Comparison of ENCODE assay signal across 8 mouse cellular contexts in genomic region chr5:73133833-73134185, GRCm38 (mm10).
DNase-seq lines count a peak whose midpoint lies in the region; ATAC-seq and TF ChIP-seq lines count a peak whose summit lies in the region.

No protein-coding gene starts in this region.

- H3K4me1 ChIP-seq in embryonic facial prominence, embryonic 11.5 days (ENCODE audit: control insufficient read depth, insufficient read depth, low read length): no peaks in the 10 kb centered on the region
- H3K4me1 ChIP-seq in embryonic facial prominence, embryonic 10.5 days: no peaks in the 10 kb centered on the region
- H3K4me1 ChIP-seq in cortical plate, adult 2 months (ENCODE audit: control insufficient read depth, insufficient read depth, low read length): no peaks in the 10 kb centered on the region

- no peak overlapping the region for H3K9ac ChIP-seq in embryonic facial prominence, embryonic 11.5 days (replicated peaks; ENCODE audit: low read length)

- H3K4me2 ChIP-seq in embryonic facial prominence, embryonic 11.5 days (ENCODE audit: low read depth, low read length): no peak overlapping the region

- no peak for TF ChIP-seq POLR2A in cortical plate, adult 2 months (IDR thresholded peaks at IDR 0.05; ENCODE audit: extremely low read depth, insufficient read depth, low read length)

- ATAC-seq in embryonic facial prominence, embryonic 11.5 days (replicated peaks; ENCODE audit: insufficient number of reproducible peaks, low FRiP score, low TSS enrichment, low read depth): no peak
- peak; percentile 54 for ATAC-seq in Patski
- ATAC-seq in hematopoietic stem cell, adult 5-6 weeks (replicated peaks in 1 of 2; ENCODE audit: insufficient read depth in 1 of 2, low FRiP score in 2 of 2, low TSS enrichment in 1 of 2, low read depth in 1 of 2, poor library complexity in 2 of 2, severe bottlenecking in 2 of 2): peak; percentile 64 to 73

- CTCF ChIA-PET in Patski (lab: Charles Lee): interaction anchor here (0.8 to 2.9 kb wide), 20 partner anchors 8 to 249 kb away, joined by 3 to 18 read pairs (median 4); no protein-coding TSS in a partner anchor

- DNase-seq in embryonic facial prominence, embryonic 11.5 days (ENCODE audit: low spot score): peak; percentile 57
- no peak for DNase-seq in embryonic facial prominence, embryonic 10.5 days (ENCODE audit: low spot score)
- no peak for DNase-seq in Patski (ENCODE audit: low read depth, low spot score)
- peak; percentile 21 to 77 for DNase-seq in layer of hippocampus, adult 18-20 months (ENCODE audit: low spot score in 2 of 2)
- peak; percentile 80 for DNase-seq in lung, postnatal 36 days
- peak; percentile 71 for DNase-seq in splenic B cell, adult 2 months (ENCODE audit: low read depth, low spot score)

- in situ Hi-C loops in Patski (cut with MboI; ENCODE audit: low pct_unique_long_range_greater_than_20kb): loop anchor here (5.0 kb wide), 1 partner anchor 248 kb away; no protein-coding TSS in a partner anchor

- no peaks in the 10 kb centered on the region for H3K9me3 ChIP-seq in embryonic facial prominence, embryonic 11.5 days (replicated peaks; ENCODE audit: control insufficient read depth, low read length)
- H3K9me3 ChIP-seq in embryonic facial prominence, embryonic 10.5 days: no peaks in the 10 kb centered on the region

- WGBS in embryonic facial prominence, embryonic 11.5 days: 51% methylated on average over 5 of the region's 5 CpGs
- WGBS in embryonic facial prominence, embryonic 10.5 days: 55% methylated on average over 5 of the region's 5 CpGs

- POLR2A ChIA-PET in Patski (lab: Charles Lee): no interaction called here

- no peak overlapping the region for H3K4me3 ChIP-seq in embryonic facial prominence, embryonic 11.5 days (ENCODE audit: low read depth, low read length)
- no peak overlapping the region for H3K4me3 ChIP-seq in embryonic facial prominence, embryonic 10.5 days
- no peak overlapping the region for H3K4me3 ChIP-seq in cortical plate, adult 2 months (ENCODE audit: insufficient read depth, low read length)

- no peaks in the 10 kb centered on the region for H3K27me3 ChIP-seq in embryonic facial prominence, embryonic 11.5 days (ENCODE audit: control insufficient read depth, insufficient read depth, low read length)
- no peaks in the 10 kb centered on the region for H3K27me3 ChIP-seq in embryonic facial prominence, embryonic 10.5 days (replicated peaks; ENCODE audit: low read depth, poor library complexity, severe bottlenecking)
- no peaks in the 10 kb centered on the region for H3K27me3 ChIP-seq in Patski
- no peaks in the 10 kb centered on the region for H3K27me3 ChIP-seq in splenic B cell, adult 2 months (ENCODE audit: control insufficient read depth, insufficient read depth, low read length, poor library complexity, severe bottlenecking)

- peak; percentile 88 for TF ChIP-seq CTCF in Patski (IDR thresholded peaks at IDR 0.05)
- peak; percentile 74 for TF ChIP-seq CTCF in cortical plate, adult 2 months (IDR thresholded peaks at IDR 0.05; ENCODE audit: extremely low read depth, insufficient read depth, low read length)

- no peaks in the 10 kb centered on the region for H3K36me3 ChIP-seq in embryonic facial prominence, embryonic 11.5 days (replicated peaks; ENCODE audit: control insufficient read depth, insufficient read depth, low read depth, low read length)
- H3K36me3 ChIP-seq in embryonic facial prominence, embryonic 10.5 days (replicated peaks): peaks cover 19% of the 10 kb centered on the region
- peaks cover 4% of the 10 kb centered on the region; the same call in 1 of the 2 replicates for H3K36me3 ChIP-seq in splenic B cell, adult 2 months (ENCODE audit: control insufficient read depth, insufficient read depth, low read length, poor library complexity, severe bottlenecking)

- no peak overlapping the region for H3K27ac ChIP-seq in embryonic facial prominence, embryonic 11.5 days (replicated peaks; ENCODE audit: low read depth, low read length)
- H3K27ac ChIP-seq in embryonic facial prominence, embryonic 10.5 days (replicated peaks): no peak overlapping the region
- no peak overlapping the region for H3K27ac ChIP-seq in cortical plate, adult 2 months (ENCODE audit: insufficient read depth, low read length)

Comparison
In these comparisons a context has a peak if more than half of its experiments do, and no peak if none do; other contexts are left out.
1. DNase-seq: peak in embryonic facial prominence, embryonic 11.5 days (single experiment), layer of hippocampus, adult 18-20 months (2 of 2), lung, postnatal 36 days (single experiment) and splenic B cell, adult 2 months (single experiment); none in embryonic facial prominence, embryonic 10.5 days (single experiment) and Patski (single experiment).